Mouse (Mus musculus) CH12.LX (cell line): ENCODE data around the gene Lats1. TPM values are rescaled to one million over a fixed set of nuclear protein-coding genes. Genes with fewer than 3 reads are reported as not detected.

Experiments
- DNase-seq: peaks from one replicate; pipeline ENCODE4 v3.0.0-alpha.2; 2013; ENCODE audit errors: extremely low read depth
- H3K27ac ChIP-seq: 2 replicates; pipeline ENCODE4 v1.5.1; 2012; ENCODE audit warnings: low read depth, mild to moderate bottlenecking, control low read depth, moderate library complexity; ENCODE audit not compliant: insufficient read depth
- H3K27me3 ChIP-seq: replicated peaks from 2 replicates; pipeline ENCODE3; 2012; ENCODE audit warnings: inconsistent platforms
- H3K36me3 ChIP-seq, 2 experiments: replicated peaks in 1 of 2; 2 replicates each; pipeline versions ENCODE3 to v1.6.1; 2012; ENCODE audit warnings: inconsistent platforms in 1 of 2, low read length in 1 of 2, mild to moderate bottlenecking in 1 of 2, mixed read lengths in 1 of 2, moderate library complexity in 1 of 2; ENCODE audit not compliant: control insufficient read depth in 1 of 2, insufficient read depth in 1 of 2
- H3K4me1 ChIP-seq, 2 experiments: 2 replicates each; pipeline ENCODE4 v1.6.1; 2012; ENCODE audit warnings: inconsistent platforms in 1 of 2, moderate library complexity in 1 of 2; ENCODE audit not compliant: insufficient read depth in 2 of 2, control insufficient read depth in 1 of 2
- H3K4me2 ChIP-seq: 2 replicates; pipeline ENCODE4 v1.6.1; 2012; ENCODE audit warnings: low read depth, mild to moderate bottlenecking, control low read depth; ENCODE audit not compliant: poor library complexity, insufficient read depth, severe bottlenecking
- H3K4me3 ChIP-seq, 3 experiments: fragments of 150-350 bp in 1 of 3; sonication (generic) in 1 of 3; replicated peaks in 1 of 3; 2 replicates each; pipeline versions ENCODE3 to v1.5.1; 2011 to 2012; ENCODE audit warnings: low read depth in 2 of 3, low read length in 2 of 3, mild to moderate bottlenecking in 2 of 3, moderate library complexity in 2 of 3, control low read depth in 1 of 3, improper control_type of control experiment in 1 of 3, inconsistent platforms in 1 of 3, mixed read lengths in 1 of 3; ENCODE audit not compliant: poor library complexity in 1 of 3
- H3K79me2 ChIP-seq: replicated peaks from 2 replicates; pipeline ENCODE4 v1.6.1; 2012; ENCODE audit warnings: mild to moderate bottlenecking, moderate library complexity; ENCODE audit not compliant: control insufficient read depth, poor library complexity, insufficient read depth, severe bottlenecking; ENCODE audit errors: extremely low read depth
- H3K9ac ChIP-seq: 2 replicates; pipeline ENCODE4 v1.6.1; 2012; ENCODE audit warnings: low read depth, mild to moderate bottlenecking, control low read depth, moderate library complexity; ENCODE audit not compliant: insufficient read depth
- H3K9me3 ChIP-seq: replicated peaks from 2 replicates; pipeline ENCODE3; 2012; ENCODE audit warnings: low read length, inconsistent platforms, mixed read lengths
- BHLHE40 ChIP-seq: IDR thresholded peaks from 2 replicates; pipeline ENCODE4 v1.6.1; 2011; ENCODE audit warnings: mild to moderate bottlenecking, low read depth, low read length, improper control_type of control experiment
- CHD1 ChIP-seq: IDR thresholded peaks from 2 replicates; pipeline ENCODE4 v1.6.1; 2012; ENCODE audit warnings: low read depth, low read length, improper control_type of control experiment, inconsistent platforms
- CHD2 ChIP-seq: IDR thresholded peaks from 2 replicates; pipeline ENCODE4 v1.6.1; 2011; ENCODE audit warnings: low read length, improper control_type of control experiment
- CTCF ChIP-seq, 2 experiments: IDR thresholded peaks in 1 of 2; conservative IDR thresholded peaks in 1 of 2; 2 replicates each; pipeline ENCODE4 v1.5.1; 2011 to 2012; ENCODE audit warnings: low read depth in 2 of 2, low read length in 2 of 2, improper control_type of control experiment in 1 of 2, inconsistent platforms in 1 of 2, mild to moderate bottlenecking in 1 of 2, moderate library complexity in 1 of 2
- E2F4 ChIP-seq: IDR thresholded peaks from 2 replicates; pipeline ENCODE4 v1.6.1; 2011; ENCODE audit warnings: low read depth, low read length, improper control_type of control experiment; ENCODE audit not compliant: insufficient replicate concordance
- ELF1 ChIP-seq: IDR thresholded peaks from 2 replicates; pipeline ENCODE4 v1.6.1; 2014; ENCODE audit warnings: low read depth, mild to moderate bottlenecking, inconsistent platforms, low read length, improper control_type of control experiment
- EP300 ChIP-seq: IDR thresholded peaks from 2 replicates; pipeline ENCODE4 v1.6.1; 2011; ENCODE audit warnings: low read length, improper control_type of control experiment
- ETS1 ChIP-seq: conservative IDR thresholded peaks from 2 replicates; pipeline ENCODE4 v1.6.1; 2012; ENCODE audit warnings: low read depth, mild to moderate bottlenecking, inconsistent platforms, low read length, improper control_type of control experiment, moderate library complexity
- GABPA ChIP-seq: IDR thresholded peaks from 2 replicates; pipeline ENCODE4 v1.6.1; 2012; ENCODE audit warnings: low read depth, low read length, improper control_type of control experiment, inconsistent platforms; ENCODE audit not compliant: insufficient replicate concordance
- HCFC1 ChIP-seq: IDR thresholded peaks from 2 replicates; pipeline ENCODE4 v1.6.1; 2012; ENCODE audit warnings: low read depth, mild to moderate bottlenecking, inconsistent platforms, low read length, improper control_type of control experiment
- IRF4 ChIP-seq: IDR thresholded peaks from 2 replicates; pipeline ENCODE4 v1.6.1; 2014; ENCODE audit warnings: low read depth, mild to moderate bottlenecking, inconsistent platforms, low read length, improper control_type of control experiment
- JUN ChIP-seq: IDR thresholded peaks from 2 replicates; pipeline ENCODE4 v1.6.1; 2011; ENCODE audit warnings: low read depth, mild to moderate bottlenecking, low read length, improper control_type of control experiment, moderate library complexity; ENCODE audit not compliant: insufficient read depth
- JUND ChIP-seq: conservative IDR thresholded peaks from 2 replicates; pipeline ENCODE4 v1.6.1; 2011; ENCODE audit warnings: low read depth, low read length, improper control_type of control experiment
- KAT2A ChIP-seq: IDR thresholded peaks from 2 replicates; pipeline ENCODE4 v1.6.1; 2012; ENCODE audit warnings: low read length, improper control_type of control experiment, inconsistent platforms; ENCODE audit not compliant: insufficient replicate concordance
- MAFK ChIP-seq: IDR thresholded peaks from 2 replicates; pipeline ENCODE4 v1.6.1; 2011; ENCODE audit warnings: low read length, improper control_type of control experiment; ENCODE audit not compliant: insufficient replicate concordance
- MAX ChIP-seq: IDR thresholded peaks from 2 replicates; pipeline ENCODE4 v1.6.1; 2011; ENCODE audit warnings: low read length, improper control_type of control experiment
- MAZ ChIP-seq: IDR thresholded peaks from 2 replicates; pipeline ENCODE4 v1.6.1; 2012; ENCODE audit warnings: low read depth, mild to moderate bottlenecking, inconsistent platforms, low read length, improper control_type of control experiment, moderate library complexity
- MEF2A ChIP-seq: IDR thresholded peaks from 2 replicates; pipeline ENCODE4 v1.6.1; 2014; ENCODE audit warnings: low read depth, mild to moderate bottlenecking, inconsistent platforms, low read length, improper control_type of control experiment, borderline replicate concordance
- MXI1 ChIP-seq: IDR thresholded peaks from 2 replicates; pipeline ENCODE4 v1.6.1; 2011; ENCODE audit warnings: mild to moderate bottlenecking, low read depth, low read length, improper control_type of control experiment
- MYC ChIP-seq: IDR thresholded peaks from 2 replicates; pipeline ENCODE4 v1.6.1; 2011; ENCODE audit warnings: low read depth, mild to moderate bottlenecking, improper control_type of control experiment, low read length
- NELFE ChIP-seq: IDR thresholded peaks from 2 replicates; pipeline ENCODE4 v1.6.1; 2011; ENCODE audit warnings: low read depth, low read length, improper control_type of control experiment
- NRF1 ChIP-seq: IDR thresholded peaks from 2 replicates; pipeline ENCODE4 v1.6.1; 2014; ENCODE audit warnings: low read depth, mild to moderate bottlenecking, inconsistent platforms, low read length, improper control_type of control experiment, moderate library complexity
- PAX5 ChIP-seq: IDR thresholded peaks from 2 replicates; pipeline ENCODE4 v1.6.1; 2012; ENCODE audit warnings: low read length, inconsistent platforms, mixed read lengths
- POLR2A ChIP-seq: IDR thresholded peaks from 2 replicates; pipeline ENCODE4 v1.6.1; 2011; ENCODE audit warnings: low read depth, mild to moderate bottlenecking, improper control_type of control experiment, low read length
- POLR2AphosphoS2 ChIP-seq: IDR thresholded peaks from 2 replicates; pipeline ENCODE4 v1.6.1; 2011; ENCODE audit warnings: low read depth, low read length, improper control_type of control experiment
- RAD21 ChIP-seq: IDR thresholded peaks from 2 replicates; pipeline ENCODE4 v1.6.1; 2011; ENCODE audit warnings: low read depth, mild to moderate bottlenecking, low read length, improper control_type of control experiment, moderate library complexity
- RCOR1 ChIP-seq: conservative IDR thresholded peaks from 2 replicates; pipeline ENCODE4 v1.6.1; 2012; ENCODE audit warnings: low read depth, mild to moderate bottlenecking, inconsistent platforms, low read length, improper control_type of control experiment
- SIN3A ChIP-seq: IDR thresholded peaks from 2 replicates; pipeline ENCODE4 v1.6.1; 2012; ENCODE audit warnings: low read length, improper control_type of control experiment, inconsistent platforms
- SMC3 ChIP-seq: IDR thresholded peaks from 2 replicates; pipeline ENCODE4 v1.6.1; 2011; ENCODE audit warnings: low read depth, low read length, improper control_type of control experiment
- TBP ChIP-seq: conservative IDR thresholded peaks from 2 replicates; pipeline ENCODE4 v1.6.1; 2011; ENCODE audit warnings: low read depth, low read length, improper control_type of control experiment
- TCF12 ChIP-seq: IDR thresholded peaks from 2 replicates; pipeline ENCODE4 v1.6.1; 2014; ENCODE audit warnings: low read depth, mild to moderate bottlenecking, inconsistent platforms, low read length, improper control_type of control experiment
- UBTF ChIP-seq: IDR thresholded peaks from 2 replicates; pipeline ENCODE4 v1.6.1; 2012; ENCODE audit warnings: low read depth, mild to moderate bottlenecking, inconsistent platforms, low read length, improper control_type of control experiment, moderate library complexity
- USF1 ChIP-seq: IDR thresholded peaks from 2 replicates; pipeline ENCODE4 v1.6.1; 2014; ENCODE audit warnings: low read depth, mild to moderate bottlenecking, inconsistent platforms, low read length, improper control_type of control experiment
- USF2 ChIP-seq: conservative IDR thresholded peaks from 2 replicates; pipeline ENCODE4 v1.6.1; 2011; ENCODE audit warnings: low read depth, low read length, improper control_type of control experiment
- ZC3H11A ChIP-seq: IDR thresholded peaks from 2 replicates; pipeline ENCODE4 v1.6.1; 2012; ENCODE audit warnings: low read depth, mild to moderate bottlenecking, inconsistent platforms, low read length, improper control_type of control experiment
- ZKSCAN1 ChIP-seq: IDR thresholded peaks from 2 replicates; pipeline ENCODE4 v1.6.1; 2012; ENCODE audit warnings: low read depth, inconsistent platforms, low read length, improper control_type of control experiment, borderline replicate concordance
- ZMIZ1 ChIP-seq: IDR thresholded peaks from 2 replicates; pipeline ENCODE4 v1.6.1; 2012; ENCODE audit warnings: low read depth, mild to moderate bottlenecking, inconsistent platforms, low read length, improper control_type of control experiment
- ZNF384 ChIP-seq: IDR thresholded peaks from 2 replicates; pipeline ENCODE4 v1.6.1; 2012; ENCODE audit warnings: low read depth, low read length, improper control_type of control experiment, inconsistent platforms
- dilution Hi-C: fragments of 300-500 bp; cut with MboI; formaldehyde crosslinking; loops from 2 replicates; pipeline ENCODE4 v1.14.3; 2020; ENCODE audit warnings: low sequenced_read_pairs; ENCODE audit not compliant: extremely low pct_unique_long_range_greater_than_20kb, extremely low pct_ligation_motif_present
- in situ Hi-C: fragments of 300-500 bp; cut with MboI; formaldehyde crosslinking; loops from 3 replicates; pipeline ENCODE4 v1.14.3; 2019; ENCODE audit warnings: low sequenced_read_pairs, low pct_ligation_motif_present, low pct_unique_long_range_greater_than_20kb, mixed read lengths
- polyA plus RNA-seq: library from polyadenylated mRNA; unstranded; fragments of >175 nt; gene quantifications from 2 replicates; pipeline ENCODE4 v1.2.1, GENCODE M21; 2012; ENCODE audit warnings: low read depth; ENCODE audit not compliant: insufficient read length
- total RNA-seq, 2 experiments: library from RNA; depleted of rRNA; stranded (reverse); fragments of 300-350 nt in 1 of 2; fragments of >200 nt in 1 of 2; gene quantifications; 2 replicates each; pipeline ENCODE4 v1.2.3; 2012 to 2014

The Lats1 gene
- total RNA-seq (2012; rRNA removed) (8.5 and 9.2 TPM in 2 replicates), total RNA-seq (2014; rRNA removed) (12.4 and 13.4 TPM in 2 replicates), polyA plus RNA-seq (11.6 and 12.3 TPM in 2 replicates)

GRCm38 (mm10) chr10:7680731-7681301 is at the start of gene Lats1, which contains the start of gene Pcmt1:
Gene Lats1, plus strand, starts transcription at chr10:7681214.
Gene Pcmt1, minus strand, starts transcription at chr10:7681136.
- H3K9me3 ChIP-seq = peaks cover 3% of the 10 kb centered on the region
- peaks cover 9 to 43% of the 10 kb centered on the region in 2 experiments for H3K4me1 ChIP-seq
- no peaks in the 10 kb centered on the region for H3K27me3 ChIP-seq
- H3K36me3 ChIP-seq = peaks cover 24 to 55% of the 10 kb centered on the region in 2 experiments
- dilution Hi-C loops (no loop called here), in situ Hi-C loops (no loop called here)
- H3K9ac ChIP-seq = peak within 1 kb of the TSS; percentile 90
- TF ChIP-seq ETS1 = no peak
- TF ChIP-seq MAFK = no peak
- TF ChIP-seq E2F4 = no peak
- peak; percentile 57; the same call in 1 of the 2 replicates for TF ChIP-seq MAZ
- TF ChIP-seq CHD1 = no peak
- peak; percentile 94 for TF ChIP-seq NELFE
- peak; percentile 71 for TF ChIP-seq ELF1
- peak; percentile 96 for TF ChIP-seq POLR2A
- no peak for TF ChIP-seq IRF4
- TF ChIP-seq RAD21 = no peak
- no peak for TF ChIP-seq ZNF384
- TF ChIP-seq NRF1 = peak; percentile 51; the same call in 1 of the 2 replicates
- TF ChIP-seq CTCF (conservative IDR thresholded peaks at IDR 0.05 in 1 of 2, IDR thresholded peaks at IDR 0.05 in 1 of 2; ENCODE audit: low read depth in 2 of 2, low read length in 2 of 2) = no peak
- no peak; the same call in 1 of the 2 replicates for TF ChIP-seq UBTF
- no peak; the same call in 1 of the 2 replicates for TF ChIP-seq GABPA
- TF ChIP-seq POLR2AphosphoS2 = 0 out of 2 replicates have a peak, but pooled peaks have one; percentile 70
- no peak for TF ChIP-seq JUND
- TF ChIP-seq ZC3H11A = no peak
- TF ChIP-seq TCF12 = peak; percentile 90
- no peak for TF ChIP-seq TBP
- no peak for TF ChIP-seq RCOR1
- TF ChIP-seq SIN3A = peak; percentile 43; the same call in 1 of the 2 replicates
- no peak for TF ChIP-seq ZKSCAN1
- TF ChIP-seq BHLHE40 = no peak
- TF ChIP-seq EP300 = no peak
- peak; percentile 83 for TF ChIP-seq HCFC1
- TF ChIP-seq SMC3 = no peak
- TF ChIP-seq USF2 = no peak
- peak; percentile 81; the same call in 1 of the 2 replicates for TF ChIP-seq ZMIZ1
- no peak for TF ChIP-seq PAX5
- TF ChIP-seq KAT2A = peak; percentile 54; the same call in 1 of the 2 replicates
- TF ChIP-seq USF1 = no peak
- peak; percentile 49; the same call in 1 of the 2 replicates for TF ChIP-seq MAX
- TF ChIP-seq MYC = 0 out of 2 replicates have a peak, but pooled peaks have one; percentile 27
- TF ChIP-seq CHD2 = no peak
- no peak for TF ChIP-seq JUN
- TF ChIP-seq MEF2A = no peak; the same call in 1 of the 2 replicates
- TF ChIP-seq MXI1 = peak; percentile 68; the same call in 1 of the 2 replicates
- H3K79me2 ChIP-seq = peaks cover 82% of the 10 kb centered on the region
- peak within 1 kb of the TSS; percentile 87 for H3K4me2 ChIP-seq
- H3K4me3 ChIP-seq = peak within 1 kb of the TSS; percentile 80 to 99 (median 98)
- peak; percentile 64 for DNase-seq
- peak within 1 kb of the TSS; percentile 74 for H3K27ac ChIP-seq
